Mouse (Mus musculus) left cerebral cortex, adult 2 months (tissue): Measurements from ENCODE around the gene Vps45. TPM values are rescaled to one million over a fixed set of nuclear protein-coding genes. Genes with fewer than 3 reads are reported as not detected.
A peak's percentile ranks its signal among the peaks of the same experiment; 100 is the strongest.

ENCODE experiments used
- DNase-seq, 2 experiments: peaks; one replicate each; pipeline ENCODE4 v3.0.0; 2021 to 2022; ENCODE audit warnings: low spot score in 2 of 2, mixed read lengths in 1 of 2; ENCODE audit errors: extremely low spot score in 1 of 2
- H3K27ac ChIP-seq: fragments of 200-600 bp; 2 replicates; pipeline ENCODE4 v1.8.1; 2022
- H3K4me3 ChIP-seq: fragments of 200-600 bp; 2 replicates; pipeline ENCODE4 v1.8.1; 2022
- CTCF ChIP-seq: fragments of 200-600 bp; IDR thresholded peaks from 2 replicates; pipeline ENCODE4 v1.8.1; 2022; ENCODE audit warnings: antibody characterized with exemption, mild to moderate bottlenecking, moderate library complexity
- intact Hi-C: fragments of 180-260 bp; cut with DNase I; formaldehyde crosslinking; loops from one replicate; pipeline ENCODE4 v1.15.1; 2025
- total RNA-seq, 2 experiments: library from RNA; stranded (reverse); gene quantifications; 2 replicates each; pipeline ENCODE4 v1.2.3; 2021

Gene Vps45
- total RNA-seq, 2 experiments from 2014 or later, result 38.3 to 45.9 TPM

GRCm38 (mm10) chr3:96008463-96008862, 49.8 kb downstream of the Vps45 start:
- DNase-seq, result no peak
- intact Hi-C loops, result no loop called here
- no peak overlapping the region for H3K27ac ChIP-seq
- no peak for TF ChIP-seq CTCF
- H3K4me3 ChIP-seq, result no peak overlapping the region

GRCm38 (mm10) chr3:96001560-96001959, 56.7 kb downstream of the Vps45 start:
- DNase-seq, result no peak
- Histone ChIP-seq H3K4me3 (no peak overlapping the region), H3K27ac (peak overlapping the region; percentile 71)
- TF ChIP-seq CTCF, result no peak
- intact Hi-C loops, result loop anchor here (5.0 kb wide), 1 partner anchor 41 kb away; no protein-coding TSS in a partner anchor

GRCm38 (mm10) chr3:96000921-96001501, 57.3 kb downstream of the Vps45 start:
- DNase-seq, result no peak
- no peak for TF ChIP-seq CTCF
- intact Hi-C loops, result loop anchor here (5.0 kb wide), 1 partner anchor 41 kb away; no protein-coding TSS in a partner anchor
- Histone ChIP-seq H3K27ac (peak overlapping the region; percentile 71), H3K4me3 (no peak overlapping the region)

- no peak for DNase-seq
- intact Hi-C loops, result loop anchor here (5.0 kb wide), 1 partner anchor 42 kb away; no protein-coding TSS in a partner anchor
- H3K4me3 ChIP-seq, result no peak overlapping the region
- no peak for TF ChIP-seq CTCF
- H3K27ac ChIP-seq, result peak overlapping the region; percentile 71
Measured at GRCm38 (mm10) chr3:96000080-96000632, 58.1 kb downstream of the Vps45 start.

- no peak for DNase-seq
- no peak for TF ChIP-seq CTCF
- Histone ChIP-seq H3K27ac (peak overlapping the region; percentile 71), H3K4me3 (no peak overlapping the region)
- intact Hi-C loops, result loop anchor here (5.0 kb wide), 2 partner anchors 43 to 182 kb away; partner anchors contain the start of gene Rprd2
Measured at GRCm38 (mm10) chr3:95999308-96000079, 58.8 kb downstream of the Vps45 start.

- Histone ChIP-seq H3K4me3 (peak overlapping the region; percentile 74), H3K27ac (peak overlapping the region; percentile 92)
- intact Hi-C loops, result loop anchor here (2.0 to 5.0 kb wide), 2 partner anchors 30 to 180 kb away; partner anchors contain the start of gene Rprd2
- no peak for TF ChIP-seq CTCF
- DNase-seq, result no peak
Measured at GRCm38 (mm10) chr3:95997203-95997721, 61.0 kb downstream of the Vps45 start.

GRCm38 (mm10) chr3:95996451-95997073, 61.7 kb downstream of the Vps45 start:
- Histone ChIP-seq H3K4me3 (peak overlapping the region; percentile 74), H3K27ac (peak overlapping the region; percentile 92)
- intact Hi-C loops, result loop anchor here (2.0 to 5.0 kb wide), 2 partner anchors 30 to 179 kb away; partner anchors contain the start of gene Rprd2
- no peak for TF ChIP-seq CTCF
- DNase-seq, result no peak

GRCm38 (mm10) chr3:95995802-95996428, 62.4 kb downstream of the Vps45 start, which contains the start of gene Plekho1:
Gene Plekho1 (minus strand): TSS chr3:95996001.
- H3K27ac ChIP-seq, result peak within 1 kb of the TSS; percentile 92
- H3K4me3 ChIP-seq, result peak within 1 kb of the TSS; percentile 74
- DNase-seq, result peak; percentile 76 to 81
- no peak; the same call in none of the 2 replicates for TF ChIP-seq CTCF
- intact Hi-C loops, result loop anchor here (2.0 to 5.0 kb wide), 2 partner anchors 29 to 179 kb away; partner anchors contain the start of gene Rprd2

GRCm38 (mm10) chr3:95994975-95995801, 63.1 kb downstream of the Vps45 start:
- H3K4me3 ChIP-seq, result peak overlapping the region; percentile 74
- intact Hi-C loops, result loop anchor here (5.0 kb wide), 1 partner anchor 178 kb away; the partner anchor contains the start of gene Rprd2
- TF ChIP-seq CTCF, result no peak
- peak in 1 of 2 experiments; percentile 40 for DNase-seq
- peak overlapping the region; percentile 92 for H3K27ac ChIP-seq

GRCm38 (mm10) chr3:95994381-95994846, 63.9 kb downstream of the Vps45 start:
- intact Hi-C loops, result no loop called here
- TF ChIP-seq CTCF, result no peak
- H3K4me3 ChIP-seq, result peak overlapping the region; percentile 74
- H3K27ac ChIP-seq, result peak overlapping the region; percentile 92
- DNase-seq, result no peak
